Mouse (Mus musculus) C2C12 (cell line): Measurements from ENCODE around the gene Pdss1. TPM values are rescaled to one million over a fixed set of nuclear protein-coding genes. Genes with fewer than 3 reads are reported as not detected.
"Not testable (repeated sequence)": the region's sequence is repeated elsewhere in the genome, so short reads cannot be mapped to it uniquely, and the experiment has no call there.

Experiments used
- H3K27me3 ChIP-seq: one replicate; pipeline ENCODE4 v1.6.1; 2011; ENCODE audit not compliant: control insufficient read depth, insufficient read depth, insufficient read length
- H3K36me3 ChIP-seq: one replicate; pipeline ENCODE4 v1.6.1; 2011; ENCODE audit not compliant: control insufficient read depth, insufficient read depth
- H3K4me3 ChIP-seq: one replicate; pipeline ENCODE4 v1.5.1; 2011; ENCODE audit warnings: mild to moderate bottlenecking, control low read depth; ENCODE audit not compliant: poor library complexity, insufficient read depth, severe bottlenecking
- H3K79me2 ChIP-seq: one replicate; pipeline ENCODE4 v1.6.1; 2011; ENCODE audit not compliant: control insufficient read depth, insufficient read depth
- H3K79me3 ChIP-seq: one replicate; pipeline ENCODE4 v1.6.1; 2011; ENCODE audit warnings: low read depth, control low read depth
- H3ac ChIP-seq: one replicate; pipeline ENCODE3; 2011; ENCODE audit warnings: low read depth; ENCODE audit not compliant: control insufficient read depth, insufficient read length
- CEBPB ChIP-seq: IDR thresholded peaks from one replicate; pipeline ENCODE4 v1.6.1; 2011; ENCODE audit warnings: low read depth, mild to moderate bottlenecking, control low read depth, moderate library complexity
- CTCF ChIP-seq: IDR thresholded peaks from one replicate; pipeline ENCODE4 v1.5.1; 2011; ENCODE audit not compliant: control insufficient read depth, insufficient read depth, insufficient read length
- FOSL1 ChIP-seq: IDR thresholded peaks from one replicate; pipeline ENCODE4 v1.8.0; 2011; ENCODE audit warnings: mild to moderate bottlenecking, low read length; ENCODE audit not compliant: poor library complexity, insufficient read depth, severe bottlenecking
- MAX ChIP-seq: IDR thresholded peaks from one replicate; pipeline ENCODE4 v1.6.1; 2011; ENCODE audit warnings: mild to moderate bottlenecking, control low read depth
- MYOD1 ChIP-seq: IDR thresholded peaks from one replicate; pipeline ENCODE4 v1.6.1; 2011; ENCODE audit warnings: low read depth; ENCODE audit not compliant: control insufficient read depth, insufficient read length
- MYOG ChIP-seq: IDR thresholded peaks from one replicate; pipeline ENCODE4 v1.6.1; 2011; ENCODE audit not compliant: control insufficient read depth, insufficient read length; ENCODE audit errors: extremely low read depth
- USF1 ChIP-seq: IDR thresholded peaks from one replicate; pipeline ENCODE4 v1.6.1; 2011; ENCODE audit warnings: low read depth, mild to moderate bottlenecking, control low read depth, moderate library complexity
- polyA plus RNA-seq: library from polyadenylated mRNA; unstranded; fragments of >200 nt; fragmentation: generic; extraction: Trizol; gene quantifications from one replicate; pipeline ENCODE4 v1.2.1, GENCODE M21; 2012; ENCODE audit warnings: missing spikeins

Pdss1 gene
- polyA plus RNA-seq, 1 experiment = 14.1 TPM

- TF ChIP-seq USF1 (no peak), MYOG (no peak), CTCF (no peak), CEBPB (no peak), MYOD1 (no peak), MAX (no peak), FOSL1 (no peak)
- Histone ChIP-seq H3K27me3 (no peaks in the 10 kb centered on the region), H3K36me3 (peaks cover 22% of the 10 kb centered on the region)
These were observed 28.4 kb upstream of the Pdss1 start for GRCm38 (mm10) chr2:22866894-22867424.

GRCm38 (mm10) chr2:22873159-22873558 lies 22.2 kb upstream of the Pdss1 start:
- TF ChIP-seq CTCF (no peak), MYOD1 (no peak), CEBPB (no peak), MYOG (no peak), USF1 (no peak), MAX (no peak), FOSL1 (no peak)
- no peak overlapping the region for H3ac ChIP-seq

More at GRCm38 (mm10) chr2:22866894-22867424, 28.4 kb upstream of the Pdss1 start:
- H3K79me3 ChIP-seq = no peaks in the 10 kb centered on the region
- no peak overlapping the region for H3K4me3 ChIP-seq
- H3K79me2 ChIP-seq = no peaks in the 10 kb centered on the region
- no peak overlapping the region for H3ac ChIP-seq

GRCm38 (mm10) chr2:22874628-22875027 lies 20.7 kb upstream of the Pdss1 start:
- no peaks in the 10 kb centered on the region for H3K79me3 ChIP-seq
- no peak overlapping the region for H3K4me3 ChIP-seq

More at GRCm38 (mm10) chr2:22873159-22873558, 22.2 kb upstream of the Pdss1 start:
- no peak overlapping the region for H3K4me3 ChIP-seq
- no peaks in the 10 kb centered on the region for H3K79me3 ChIP-seq
- no peaks in the 10 kb centered on the region for H3K79me2 ChIP-seq
- no peaks in the 10 kb centered on the region for H3K27me3 ChIP-seq
- peaks cover 19% of the 10 kb centered on the region for H3K36me3 ChIP-seq

GRCm38 (mm10) chr2:22876614-22877013 lies 18.7 kb upstream of the Pdss1 start:
- no peak for TF ChIP-seq MAX
- no peak for TF ChIP-seq MYOG
- TF ChIP-seq CEBPB = no peak

More at GRCm38 (mm10) chr2:22874628-22875027, 20.7 kb upstream of the Pdss1 start:
- Histone ChIP-seq H3K36me3 (peaks cover 15% of the 10 kb centered on the region), H3ac (no peak overlapping the region), H3K79me2 (no peaks in the 10 kb centered on the region), H3K27me3 (no peaks in the 10 kb centered on the region)
- TF ChIP-seq CTCF (no peak), FOSL1 (no peak), MYOD1 (no peak), CEBPB (no peak), USF1 (no peak), MYOG (no peak), MAX (no peak)

DNA sequence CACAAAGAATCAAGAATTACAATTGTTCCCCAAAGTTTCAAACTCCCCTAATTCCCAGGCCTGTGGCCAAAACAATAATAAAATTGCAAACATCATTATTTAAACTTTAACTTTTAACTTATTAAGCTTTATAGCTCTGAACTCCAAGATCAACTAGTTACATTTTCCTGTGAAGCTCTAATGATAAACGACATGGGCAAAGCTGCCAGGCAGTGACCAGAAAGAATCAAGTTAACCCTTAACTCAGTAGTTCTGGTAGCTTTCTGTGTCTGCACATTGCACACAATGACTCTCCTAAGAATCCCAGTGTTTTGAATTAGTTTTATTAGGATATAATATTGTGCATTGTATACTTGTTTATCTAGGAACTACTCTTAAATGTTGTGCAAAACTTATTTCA lies 16.5 kb upstream of the Pdss1 start:
- Histone ChIP-seq H3K79me2 (no peaks in the 10 kb centered on the region), H3K4me3 (no peak overlapping the region), H3K27me3 (no peaks in the 10 kb centered on the region), H3ac (no peak overlapping the region), H3K79me3 (no peaks in the 10 kb centered on the region), H3K36me3 (no peaks in the 10 kb centered on the region)
- TF ChIP-seq CTCF (no peak), FOSL1 (no peak), MYOG (no peak), USF1 (no peak), CEBPB (no peak), MYOD1 (no peak), MAX (no peak)

More at GRCm38 (mm10) chr2:22876614-22877013, 18.7 kb upstream of the Pdss1 start:
- Histone ChIP-seq H3K79me3 (no peaks in the 10 kb centered on the region), H3ac (no peak overlapping the region), H3K36me3 (peaks cover 10% of the 10 kb centered on the region), H3K79me2 (no peaks in the 10 kb centered on the region), H3K27me3 (no peaks in the 10 kb centered on the region), H3K4me3 (no peak overlapping the region)

DNA sequence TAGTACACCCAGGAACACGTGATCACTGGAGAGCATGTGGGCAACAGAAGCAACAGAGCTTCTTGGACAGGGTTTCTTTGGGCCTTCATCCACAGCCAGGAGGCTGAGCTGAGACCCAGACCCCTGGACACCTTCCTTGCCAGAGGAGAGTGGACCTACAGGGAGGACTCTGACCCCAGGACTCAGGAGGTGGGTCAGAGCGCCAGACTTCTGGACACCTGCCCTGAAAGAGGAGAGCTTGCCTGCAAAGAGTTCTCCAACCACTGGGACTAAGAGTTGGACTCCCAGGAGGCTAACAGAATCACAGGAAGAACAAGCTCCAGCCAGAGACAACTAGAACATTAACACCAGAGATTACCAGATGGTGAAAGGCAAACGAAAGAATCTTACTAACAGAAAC lies 14.6 kb upstream of the Pdss1 start:
- H3K4me3 ChIP-seq, H3K36me3 ChIP-seq, H3K79me2 ChIP-seq, H3K27me3 ChIP-seq, H3ac ChIP-seq, H3K79me3 ChIP-seq: not testable (repeated sequence)
